Mouse (Mus musculus) olfactory bulb, adult 2 months (tissue): ENCODE measurements at regions not wholly inside any gene's neighbourhood (a gene's known extent, or its start where the extent isn't known, plus 50 kb on each side); places are given as distances from the start of the nearest gene placed in this dataset.

ENCODE experiments used
- H3K27ac ChIP-seq: fragments of 200-500 bp; 2 replicates; pipeline ENCODE4 v1.5.1; 2012; ENCODE audit warnings: low read depth, low read length; ENCODE audit not compliant: insufficient read depth
- H3K4me1 ChIP-seq: fragments of 200-500 bp; 2 replicates; pipeline ENCODE4 v1.6.1; 2012; ENCODE audit warnings: low read length; ENCODE audit not compliant: control insufficient read depth, insufficient read depth
- H3K4me3 ChIP-seq: fragments of 200-500 bp; 2 replicates; pipeline ENCODE4 v1.5.1; 2012; ENCODE audit warnings: mild to moderate bottlenecking, low read depth, low read length, moderate library complexity; ENCODE audit not compliant: insufficient read depth
- CTCF ChIP-seq: fragments of 200-500 bp; IDR thresholded peaks from 2 replicates; pipeline ENCODE4 v1.5.1; 2012; ENCODE audit warnings: low read depth, mild to moderate bottlenecking, low read length, moderate library complexity; ENCODE audit not compliant: insufficient read depth
- POLR2A ChIP-seq: fragments of 200-500 bp; IDR thresholded peaks from 2 replicates; pipeline ENCODE4 v1.6.1; 2012; ENCODE audit warnings: mild to moderate bottlenecking, low read depth, low read length, moderate library complexity; ENCODE audit not compliant: insufficient read depth
- WGBS: fragments of 180-500 bp; shearing (Covaris S2); methylation state at CpG from one replicate; pipeline ENCODE4 v1.1.7; 2018; 5-methylcytosine and 5-hydroxymethylcytosine counted together

- peaks cover 42% of the 10 kb centered on the region for H3K4me1 ChIP-seq
- no peak overlapping the region for H3K4me3 ChIP-seq
- WGBS, result 93% methylated on average over 3 of the region's 3 CpGs
- no peak overlapping the region for H3K27ac ChIP-seq
- TF ChIP-seq POLR2A, result no peak
- no peak for TF ChIP-seq CTCF
These were observed 83.5 kb downstream of the Ackr3 start for GRCm38 (mm10) chr1:90287251-90287650.

GRCm38 (mm10) chr1:90288892-90289731 lies 85.3 kb downstream of the Ackr3 start:
- no peak for TF ChIP-seq POLR2A
- no peak for TF ChIP-seq CTCF
- 77% methylated on average over 8 of the region's 8 CpGs for WGBS
- Histone ChIP-seq H3K4me3 (no peak overlapping the region), H3K4me1 (peaks cover 36% of the 10 kb centered on the region), H3K27ac (no peak overlapping the region)

GRCm38 (mm10) chr1:90289732-90290215 lies 86.0 kb downstream of the Ackr3 start:
- Histone ChIP-seq H3K4me1 (peaks cover 33% of the 10 kb centered on the region), H3K27ac (no peak overlapping the region), H3K4me3 (no peak overlapping the region)
- 47% methylated on average over 6 of the region's 6 CpGs for WGBS
- TF ChIP-seq CTCF (no peak), POLR2A (no peak)

GRCm38 (mm10) chr1:90290428-90291197 lies 86.8 kb downstream of the Ackr3 start:
- no peak overlapping the region for H3K4me3 ChIP-seq
- peaks cover 28% of the 10 kb centered on the region for H3K4me1 ChIP-seq
- TF ChIP-seq POLR2A (no peak), CTCF (no peak)
- H3K27ac ChIP-seq, result no peak overlapping the region
- 72% methylated on average over 7 of the region's 7 CpGs for WGBS

- Histone ChIP-seq H3K4me3 (no peak overlapping the region), H3K4me1 (peaks cover 23% of the 10 kb centered on the region), H3K27ac (no peak overlapping the region)
- WGBS, result 82% methylated on average over 1 of the region's 1 CpGs
- no peak for TF ChIP-seq POLR2A
- no peak for TF ChIP-seq CTCF
These were observed 87.5 kb downstream of the Ackr3 start for GRCm38 (mm10) chr1:90291256-90291655.

GRCm38 (mm10) chr1:90297751-90298150 lies 94.0 kb downstream of the Ackr3 start:
- no peaks in the 10 kb centered on the region for H3K4me1 ChIP-seq
- no peak for TF ChIP-seq CTCF
- no peak for TF ChIP-seq POLR2A
- H3K27ac ChIP-seq, result no peak overlapping the region
- 91% methylated on average over 5 of the region's 5 CpGs for WGBS
- no peak overlapping the region for H3K4me3 ChIP-seq

- TF ChIP-seq POLR2A (no peak), CTCF (no peak)
- no peak overlapping the region for H3K4me3 ChIP-seq
- no peaks in the 10 kb centered on the region for H3K4me1 ChIP-seq
- 95% methylated on average over 10 of the region's 10 CpGs for WGBS
- H3K27ac ChIP-seq, result no peak overlapping the region
These were observed 96.4 kb downstream of the Ackr3 start for GRCm38 (mm10) chr1:90300229-90300628.

- no peak overlapping the region for H3K27ac ChIP-seq
These were observed 100.6 kb downstream of the Ackr3 start for GRCm38 (mm10) chr1:90304331-90304730.

GRCm38 (mm10) chr1:90311016-90311415 lies 107.2 kb downstream of the Ackr3 start:
- no peak overlapping the region for H3K4me3 ChIP-seq
- 83% methylated on average over 3 of the region's 3 CpGs for WGBS
- TF ChIP-seq CTCF, result no peak
- TF ChIP-seq POLR2A, result no peak
- no peaks in the 10 kb centered on the region for H3K4me1 ChIP-seq
- no peak overlapping the region for H3K27ac ChIP-seq

More at GRCm38 (mm10) chr1:90304331-90304730, 100.6 kb downstream of the Ackr3 start:
- no peaks in the 10 kb centered on the region for H3K4me1 ChIP-seq
- TF ChIP-seq POLR2A, result no peak
- TF ChIP-seq CTCF, result no peak
- no peak overlapping the region for H3K4me3 ChIP-seq
- 80% methylated on average over 7 of the region's 7 CpGs for WGBS
